ENCODE assay signal across 21 mouse cellular contexts in genomic region chr15:9305978-9306692, GRCm38 (mm10). TPM values are rescaled to one million over a fixed set of nuclear protein-coding genes. Genes with fewer than 3 reads are reported as not detected.
"Had no signal": no experiment of that assay in that cellular context is flagged by ENCODE, and none has a peak within 500 bp of the region (broad histone marks: within the 10 kb centered on the region; RNA-seq: fewer than 3 reads in every experiment).

No protein-coding gene starts in this region.

- H3K4me1 ChIP-seq: lung, embryonic 15.5 days; megakaryocyte, embryonic 14.5 days; midbrain, embryonic 13.5 days; midbrain, embryonic 15.5 days; neural tube, embryonic 13.5 days; stomach, embryonic 15.5 days had no signal

- DNase-seq: lung, adult 2 months; lung, postnatal 14 days; lung, postnatal 36 days; right cerebral cortex, postnatal 14 days; thymus, adult 2 months; thymus, postnatal 25 days had no signal

- H3K36me3 ChIP-seq: lung, embryonic 15.5 days; midbrain, embryonic 13.5 days; midbrain, embryonic 15.5 days; neural tube, embryonic 13.5 days; stomach, embryonic 15.5 days had no signal

- H3K4me2 ChIP-seq: lung, embryonic 15.5 days; midbrain, embryonic 11.5 days; midbrain, embryonic 13.5 days; midbrain, embryonic 15.5 days; neural tube, embryonic 13.5 days; stomach, embryonic 15.5 days had no signal

- H3K4me3 ChIP-seq: lung, embryonic 15.5 days; megakaryocyte, embryonic 14.5 days; midbrain, embryonic 13.5 days; midbrain, embryonic 15.5 days; neural tube, embryonic 13.5 days; stomach, embryonic 15.5 days had no signal

- H3K9me3 ChIP-seq: lung, embryonic 15.5 days; megakaryocyte, embryonic 14.5 days; midbrain, embryonic 13.5 days; midbrain, embryonic 15.5 days; stomach, embryonic 15.5 days had no signal

- H3K27ac ChIP-seq: lung, embryonic 15.5 days; macrophage; midbrain, embryonic 13.5 days; midbrain, embryonic 15.5 days; neural tube, embryonic 13.5 days; stomach, embryonic 15.5 days; stomach, postnatal 0 days had no signal

- H3K27me3 ChIP-seq: lung, embryonic 15.5 days; megakaryocyte, embryonic 14.5 days; midbrain, embryonic 13.5 days; midbrain, embryonic 15.5 days; neural tube, embryonic 13.5 days; stomach, embryonic 15.5 days had no signal

- H3K9ac ChIP-seq: lung, embryonic 15.5 days; midbrain, embryonic 13.5 days; midbrain, embryonic 15.5 days; neural tube, embryonic 13.5 days; stomach, embryonic 15.5 days had no signal

- ATAC-seq: lung, postnatal 0 days; midbrain, embryonic 15.5 days had no signal

RNA-seq across cellular contexts. Expression of gene Ugt3a2, which starts 29.2 kb away (rescaled TPM):
- total RNA-seq: megakaryocyte progenitor cell, adult 5-6 weeks; midbrain, postnatal 0 days; monocyte, adult 5-6 weeks; neutrophil, adult 5-6 weeks had no signal
- polyA plus RNA-seq: lung, embryonic 15.5 days; lung, postnatal 0 days; macrophage; midbrain, embryonic 11.5 days; midbrain, embryonic 13.5 days; midbrain, embryonic 15.5 days; midbrain, postnatal 0 days; neural tube, embryonic 11.5 days; neural tube, embryonic 13.5 days; stomach, embryonic 15.5 days had no signal

RNA-seq across cellular contexts. Expression of gene Ugt3a1, which starts 29.4 kb away (rescaled TPM):
- total RNA-seq: megakaryocyte progenitor cell, adult 5-6 weeks; midbrain, postnatal 0 days; monocyte, adult 5-6 weeks; neutrophil, adult 5-6 weeks had no signal
- polyA plus RNA-seq: lung, adult 2 months; lung, embryonic 15.5 days; lung, postnatal 0 days; macrophage; midbrain, embryonic 13.5 days; midbrain, embryonic 15.5 days; midbrain, postnatal 0 days; neural tube, embryonic 11.5 days; neural tube, embryonic 13.5 days; stomach, postnatal 0 days had no signal
